Mouse (Mus musculus): ENCODE data around the gene Gnmt.

Gnmt gene

GRCm38 (mm10) chr17:46702506-46702905, 26.5 kb downstream of the Gnmt start:
- no peak for DNase-seq (ENCODE audit: low read depth)

- no peak for DNase-seq (ENCODE audit: low read depth)
Measured at GRCm38 (mm10) chr17:46702100-46702499, 26.9 kb downstream of the Gnmt start.

GRCm38 (mm10) chr17:46701489-46701888, 27.5 kb downstream of the Gnmt start:
- DNase-seq (ENCODE audit: low read depth) = no peak

GRCm38 (mm10) chr17:46699912-46700311, 29.1 kb downstream of the Gnmt start:
- no peak for DNase-seq (ENCODE audit: low read depth)

GRCm38 (mm10) chr17:46699245-46699644, 29.7 kb downstream of the Gnmt start:
- no peak for DNase-seq (ENCODE audit: low read depth)

- DNase-seq (ENCODE audit: low read depth) = no peak
Measured at GRCm38 (mm10) chr17:46698515-46698914, 30.5 kb downstream of the Gnmt start.

- no peak for DNase-seq (ENCODE audit: low read depth)
Measured at GRCm38 (mm10) chr17:46694517-46695063, 34.4 kb downstream of the Gnmt start.

GRCm38 (mm10) chr17:46691390-46691789, 37.6 kb downstream of the Gnmt start:
- no peak for DNase-seq (ENCODE audit: low read depth)

- DNase-seq (ENCODE audit: low read depth) = no peak
Measured at GRCm38 (mm10) chr17:46690665-46691064, 38.3 kb downstream of the Gnmt start.

- DNase-seq (ENCODE audit: low read depth) = no peak
Measured at GRCm38 (mm10) chr17:46685913-46686312, 43.1 kb downstream of the Gnmt start.

- DNase-seq (ENCODE audit: low read depth) = no peak
Measured at GRCm38 (mm10) chr17:46682654-46683389, 46.1 kb downstream of the Gnmt start.

- DNase-seq (ENCODE audit: low read depth) = no peak
Measured at GRCm38 (mm10) chr17:46681466-46682118, 47.4 kb downstream of the Gnmt start.

- peak; percentile 98 for DNase-seq (ENCODE audit: low read depth)
Measured at GRCm38 (mm10) chr17:46680760-46681373, 48.1 kb downstream of the Gnmt start, which contains the start of gene Klhdc3. Gene Klhdc3, minus strand, starts transcription at chr17:46680914.

GRCm38 (mm10) chr17:46679843-46680759, 48.9 kb downstream of the Gnmt start:
- no peak for DNase-seq (ENCODE audit: low read depth)

- DNase-seq (ENCODE audit: low read depth) = no peak
Measured at GRCm38 (mm10) chr17:46678911-46679310, 50.1 kb downstream of the Gnmt start.

- no peak for DNase-seq (ENCODE audit: low read depth)
Measured at GRCm38 (mm10) chr17:46678416-46678815, 50.6 kb downstream of the Gnmt start, which contains the start of gene Mea1. Gene Mea1, plus strand, starts transcription at chr17:46678793.
